Mouse (Mus musculus): ENCODE results near the gene Gpr119. TPM values are rescaled to one million over a fixed set of nuclear protein-coding genes. Genes with fewer than 3 reads are reported as not detected.
A peak's percentile ranks its signal among the peaks of the same experiment; 100 is the strongest.

Gpr119 gene
- polyA plus RNA-seq, 1 experiment from 2014 or later = not detected

DNA sequence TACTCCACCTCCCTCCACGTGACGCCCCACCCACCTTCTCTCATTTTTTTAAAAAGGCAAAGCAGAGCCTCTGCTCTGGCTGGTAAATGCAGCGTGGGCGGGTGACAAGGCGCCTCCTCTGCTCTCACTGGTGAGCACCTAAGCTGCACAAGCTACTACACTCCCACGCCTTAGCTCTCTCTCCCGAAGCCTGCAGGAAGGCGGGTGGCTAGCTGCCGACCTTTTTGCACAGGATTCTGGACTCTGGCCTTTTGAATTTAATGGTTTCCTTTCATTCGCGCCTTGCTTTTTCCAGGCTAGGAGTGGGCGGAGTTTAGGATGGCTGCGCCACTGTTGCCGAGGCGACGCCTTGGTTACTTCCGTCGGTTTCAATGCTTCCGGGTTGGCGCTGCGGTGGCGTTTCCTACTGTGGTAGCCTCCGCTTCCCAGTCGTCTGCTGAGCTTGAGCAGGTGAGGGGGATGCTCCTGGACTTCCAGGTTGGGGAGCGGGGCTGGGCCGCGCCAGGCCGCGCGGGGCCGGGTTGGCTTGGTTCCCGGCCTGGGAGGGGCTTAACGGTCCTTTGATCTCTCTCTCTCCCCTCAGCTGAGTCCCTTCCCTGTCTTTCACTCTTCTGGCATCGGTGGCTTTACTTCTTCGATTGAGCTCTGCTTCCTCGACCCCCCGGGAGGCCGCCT lies 50.8 kb downstream of the Gpr119 start, which contains the start of gene Slc25a14:
Gene Slc25a14, plus strand, starts transcription at position 35 of the 675 bp plus-strand sequence.
- no peaks in the 10 kb centered on the region for H3K9me3 ChIP-seq (replicated peaks)
- no peaks in the 10 kb centered on the region for H3K36me3 ChIP-seq
- peak within 1 kb of the TSS; percentile 62 for H3K27ac ChIP-seq
- peak; percentile 94 for ATAC-seq
- H3K4me3 ChIP-seq = peak within 1 kb of the TSS; percentile 71
- no peaks in the 10 kb centered on the region; the same call in 1 of the 2 replicates for H3K4me1 ChIP-seq
- H3K9ac ChIP-seq = peak within 1 kb of the TSS; percentile 66
- no peaks in the 10 kb centered on the region for H3K27me3 ChIP-seq (replicated peaks)
- 13% methylated on average over 38 of the region's 38 CpGs for WGBS (ENCODE audit: insufficient replicate concordance)
- H3K4me2 ChIP-seq = peak within 1 kb of the TSS; percentile 76

DNA sequence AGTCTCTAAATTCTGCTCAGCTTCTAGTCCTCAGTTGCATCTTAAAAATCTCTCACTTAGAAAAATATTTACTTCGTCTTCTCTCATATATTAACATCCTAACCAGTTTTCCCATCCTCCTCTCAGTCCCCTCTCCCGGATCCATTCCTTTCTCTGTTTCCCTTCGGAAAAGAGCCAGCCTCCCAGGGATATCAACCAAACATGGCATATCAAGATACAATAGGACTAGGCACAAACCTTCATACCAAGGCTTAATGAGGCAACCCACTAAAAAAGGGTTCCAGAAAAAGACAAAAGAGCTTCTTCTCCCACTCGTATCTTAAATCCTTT lies 51.3 kb downstream of the Gpr119 start:
- Histone ChIP-seq H3K27me3 (replicated peaks) (no peaks in the 10 kb centered on the region), H3K36me3 (no peaks in the 10 kb centered on the region), H3K9ac (peak overlapping the region; percentile 66), H3K27ac (peak overlapping the region; percentile 62), H3K4me1 (no peaks in the 10 kb centered on the region; the same call in 1 of the 2 replicates), H3K4me2 (peak overlapping the region; percentile 76), H3K9me3 (replicated peaks) (no peaks in the 10 kb centered on the region), H3K4me3 (peak overlapping the region; percentile 71)
- no peak for ATAC-seq
- WGBS (ENCODE audit: insufficient replicate concordance) = 15% methylated on average over 4 of the region's 4 CpGs

Small RNA genes lying within 50 kb of the gene (microRNA-seq; reads per million reads assigned to microRNA genes)
- not detected for gene Gm27828

Other genes with a start within 250 kb of the Gpr119 start
- gene Elf4, start 211.3 kb downstream of the Gpr119 start, polyA plus RNA-seq (2016; fragmentation: Nextera tagmentation; extraction: Ambion mirVana) = 4.0 and 4.3 TPM in 2 replicates
- 73.2 and 73.9 TPM in 2 replicates for gene Aifm1, start 160.9 kb downstream of the Gpr119 start, polyA plus RNA-seq (2016; fragmentation: Nextera tagmentation; extraction: Ambion mirVana)
- 0.90 and 0.93 TPM in 2 replicates for gene Rab33a, start 155.2 kb downstream of the Gpr119 start, polyA plus RNA-seq (2016; fragmentation: Nextera tagmentation; extraction: Ambion mirVana)
- 5.5 and 7.2 TPM in 2 replicates for gene Zfp280c, start 80.0 kb downstream of the Gpr119 start, polyA plus RNA-seq (2016; fragmentation: Nextera tagmentation; extraction: Ambion mirVana)
- gene Slc25a14, start 51.1 kb downstream of the Gpr119 start, polyA plus RNA-seq (2016; fragmentation: Nextera tagmentation; extraction: Ambion mirVana) = 5.5 and 5.6 TPM in 2 replicates
- gene Rbmx2, start 20.5 kb upstream of the Gpr119 start, polyA plus RNA-seq (2016; fragmentation: Nextera tagmentation; extraction: Ambion mirVana) = 16.7 and 18.2 TPM in 2 replicates
- 0.12 and 0.25 TPM in 2 replicates for gene Gm595, start 203.2 kb upstream of the Gpr119 start, polyA plus RNA-seq (2016; fragmentation: Nextera tagmentation; extraction: Ambion mirVana)

Measured in liver, embryonic 12.5 days (tissue).